ENCODE assay signal across 9 mouse cellular contexts in the genomic region with DNA sequence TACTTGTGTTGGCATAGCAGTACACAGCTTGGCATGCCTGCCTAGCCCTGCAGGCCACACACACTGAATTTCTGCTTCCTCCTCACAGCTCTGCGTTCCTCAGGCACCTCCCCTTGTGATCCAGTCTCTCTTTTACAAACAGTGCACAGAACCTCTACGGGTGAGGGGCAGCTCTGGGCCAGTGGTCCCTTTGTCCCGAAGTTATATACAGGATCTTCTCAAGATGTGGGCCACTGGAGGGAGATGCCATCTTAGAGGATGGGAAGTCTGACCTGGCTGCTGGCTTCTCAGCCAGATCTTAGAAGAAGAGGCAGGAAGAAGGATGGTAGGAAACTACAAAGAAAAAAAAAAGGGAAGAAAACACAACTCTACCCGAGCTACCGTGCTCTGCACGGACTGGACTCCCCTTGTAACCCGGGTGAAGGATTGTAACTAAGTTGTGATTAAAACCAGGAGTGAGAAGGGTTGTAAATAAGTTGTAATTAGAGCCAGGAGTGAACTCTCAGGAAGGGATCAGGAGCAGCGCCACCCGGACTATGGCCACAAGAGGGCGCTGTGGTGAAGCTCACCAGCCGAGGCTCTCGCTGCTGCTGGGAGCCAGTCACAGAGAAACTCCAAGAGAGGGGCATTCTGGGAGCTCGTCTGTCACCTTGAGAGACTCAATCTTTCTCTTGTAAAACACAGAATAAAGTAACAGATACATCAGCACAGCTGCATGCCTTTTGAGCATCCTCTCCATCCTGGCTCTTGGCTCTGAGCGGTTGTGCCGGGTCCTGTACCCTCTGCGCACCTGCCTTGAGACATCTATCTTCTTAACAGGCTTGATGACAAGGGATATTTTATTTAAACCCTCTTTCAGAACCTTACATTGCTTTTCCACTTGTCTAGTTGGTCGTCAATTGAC.
DNase-seq lines count a peak whose midpoint lies in the region; ATAC-seq and TF ChIP-seq lines count a peak whose summit lies in the region.
"Had no signal": no experiment of that assay in that cellular context is flagged by ENCODE, and none has a peak within 500 bp of the region (broad histone marks: within the 10 kb centered on the region; RNA-seq: fewer than 3 reads in every experiment).

No protein-coding gene starts in this region.

- H3K4me3 ChIP-seq in bone marrow, adult 2 months (replicated peaks; ENCODE audit: control insufficient read depth, low read depth, low read length) = no peak overlapping the region
- no peak overlapping the region for H3K4me3 ChIP-seq in embryonic facial prominence, embryonic 15.5 days (replicated peaks)
- H3K4me3 ChIP-seq in heart, embryonic 12.5 days = no peak overlapping the region
- no peak overlapping the region for H3K4me3 ChIP-seq in kidney, embryonic 14.5 days (ENCODE audit: low read length)
- no peak overlapping the region for H3K4me3 ChIP-seq in limb, embryonic 14.5 days (replicated peaks; ENCODE audit: low read length)
- no peak overlapping the region for H3K4me3 ChIP-seq in neural tube, embryonic 12.5 days
- no peak overlapping the region for H3K4me3 ChIP-seq in testis, adult 2 months (ENCODE audit: control insufficient read depth, low read depth, low read length)
- H3K4me3 ChIP-seq: erythroblast, embryonic 14.5 days had no signal

- no peak for TF ChIP-seq POLR2A in bone marrow, adult 2 months (IDR thresholded peaks at IDR 0.05; ENCODE audit: borderline replicate concordance, control insufficient read depth, low read depth, low read length)
- no peak for TF ChIP-seq POLR2A in limb, embryonic 14.5 days (IDR thresholded peaks at IDR 0.05; ENCODE audit: borderline replicate concordance, extremely low read depth, insufficient read depth, insufficient read length)
- no peak for TF ChIP-seq POLR2A in testis, adult 2 months (IDR thresholded peaks at IDR 0.05; ENCODE audit: control insufficient read depth, low read depth, low read length)

- peak; percentile 85 for DNase-seq in CD4-positive, CD25-positive, alpha-beta regulatory T cell, adult 2 months (ENCODE audit: low read depth, low spot score)
- DNase-seq in limb, embryonic 14.5 days (ENCODE audit: low spot score) = peak; percentile 90

- 0 out of 2 replicates have a peak, but pooled peaks have one; percentile 12 for ATAC-seq in embryonic facial prominence, embryonic 15.5 days (ENCODE audit: insufficient number of reproducible peaks, low FRiP score, low TSS enrichment, low read depth)
- ATAC-seq in heart, embryonic 12.5 days (ENCODE audit: insufficient number of reproducible peaks, low FRiP score) = 0 out of 2 replicates have a peak, but pooled peaks have one; percentile 11
- peak; percentile 58; the same call in 1 of the 2 replicates for ATAC-seq in kidney, embryonic 14.5 days (ENCODE audit: low FRiP score, low TSS enrichment)
- peak; percentile 72 for ATAC-seq in limb, embryonic 14.5 days (ENCODE audit: low FRiP score, low read depth)
- ATAC-seq in neural tube, embryonic 12.5 days (ENCODE audit: low FRiP score, low read depth) = 0 out of 2 replicates have a peak, but pooled peaks have one; percentile 33

- WGBS in bone marrow, adult 2 months = 22% methylated on average over 17 of the region's 17 CpGs
- WGBS in embryonic facial prominence, embryonic 15.5 days = 15% methylated on average over 17 of the region's 17 CpGs
- WGBS in heart, embryonic 12.5 days = 23% methylated on average over 17 of the region's 17 CpGs
- 19% methylated on average over 17 of the region's 17 CpGs for WGBS in kidney, embryonic 14.5 days
- 11% methylated on average over 17 of the region's 17 CpGs for WGBS in limb, embryonic 14.5 days
- WGBS in neural tube, embryonic 12.5 days = 20% methylated on average over 17 of the region's 17 CpGs

- no peak overlapping the region for H3K27ac ChIP-seq in bone marrow, adult 2 months (ENCODE audit: control insufficient read depth, insufficient read depth, low read depth, low read length, poor library complexity)
- H3K27ac ChIP-seq in embryonic facial prominence, embryonic 15.5 days (replicated peaks) = no peak overlapping the region
- no peak overlapping the region for H3K27ac ChIP-seq in heart, embryonic 12.5 days (ENCODE audit: poor library complexity, severe bottlenecking)
- no peak overlapping the region for H3K27ac ChIP-seq in kidney, embryonic 14.5 days (ENCODE audit: low read depth, low read length)
- no peak overlapping the region for H3K27ac ChIP-seq in limb, embryonic 14.5 days (replicated peaks; ENCODE audit: low read depth, low read length)
- no peak overlapping the region for H3K27ac ChIP-seq in neural tube, embryonic 12.5 days
- H3K27ac ChIP-seq in testis, adult 2 months (ENCODE audit: control insufficient read depth, insufficient read depth, low read depth, low read length) = no peak overlapping the region

- peak; percentile 91 for TF ChIP-seq CTCF in bone marrow, adult 2 months (IDR thresholded peaks at IDR 0.05; ENCODE audit: control insufficient read depth, insufficient read depth, low read length)
- peak; percentile 95 for TF ChIP-seq CTCF in testis, adult 2 months (IDR thresholded peaks at IDR 0.05; ENCODE audit: control insufficient read depth, insufficient read depth, insufficient replicate concordance, low read depth, low read length)

- no peak overlapping the region for H3K4me2 ChIP-seq in embryonic facial prominence, embryonic 15.5 days (replicated peaks)
- H3K4me2 ChIP-seq in heart, embryonic 12.5 days = no peak overlapping the region
- H3K4me2 ChIP-seq in kidney, embryonic 14.5 days (replicated peaks; ENCODE audit: low read depth, low read length) = no peak overlapping the region
- no peak overlapping the region for H3K4me2 ChIP-seq in limb, embryonic 14.5 days (replicated peaks; ENCODE audit: low read depth, low read length, severe bottlenecking)
- H3K4me2 ChIP-seq in neural tube, embryonic 12.5 days (replicated peaks) = 0 out of 2 replicates have a peak overlapping the region, but pooled peaks have one; percentile 20

- no peaks in the 10 kb centered on the region; the same call in 1 of the 2 replicates for H3K36me3 ChIP-seq in embryonic facial prominence, embryonic 15.5 days
- no peaks in the 10 kb centered on the region for H3K36me3 ChIP-seq in heart, embryonic 12.5 days
- no peaks in the 10 kb centered on the region for H3K36me3 ChIP-seq in kidney, embryonic 14.5 days (ENCODE audit: control insufficient read depth, insufficient read depth, low read length)
- H3K36me3 ChIP-seq in limb, embryonic 14.5 days (ENCODE audit: control insufficient read depth, insufficient read depth, low read length) = no peaks in the 10 kb centered on the region
- no peaks in the 10 kb centered on the region for H3K36me3 ChIP-seq in neural tube, embryonic 12.5 days
- no peaks in the 10 kb centered on the region for H3K36me3 ChIP-seq in testis, adult 2 months (ENCODE audit: control insufficient read depth, insufficient read depth, low read length)

- no peaks in the 10 kb centered on the region for H3K9me3 ChIP-seq in embryonic facial prominence, embryonic 15.5 days (replicated peaks)
- H3K9me3 ChIP-seq in heart, embryonic 12.5 days (replicated peaks) = no peaks in the 10 kb centered on the region
- no peaks in the 10 kb centered on the region for H3K9me3 ChIP-seq in kidney, embryonic 14.5 days (ENCODE audit: control insufficient read depth, low read length)
- H3K9me3 ChIP-seq in limb, embryonic 14.5 days (ENCODE audit: control insufficient read depth, low read length) = no peaks in the 10 kb centered on the region
- no peaks in the 10 kb centered on the region for H3K9me3 ChIP-seq in neural tube, embryonic 12.5 days

- no peak overlapping the region for H3K9ac ChIP-seq in embryonic facial prominence, embryonic 15.5 days
- no peak overlapping the region for H3K9ac ChIP-seq in heart, embryonic 12.5 days
- H3K9ac ChIP-seq in kidney, embryonic 14.5 days (ENCODE audit: low read depth, low read length) = no peak overlapping the region
- no peak overlapping the region for H3K9ac ChIP-seq in limb, embryonic 14.5 days (ENCODE audit: low read depth, low read length, severe bottlenecking)
- H3K9ac ChIP-seq in neural tube, embryonic 12.5 days = no peak overlapping the region

- H3K27me3 ChIP-seq in embryonic facial prominence, embryonic 15.5 days = 0 out of 2 replicates have a peak, but pooled peaks cover 6% of the 10 kb centered on the region
- no peaks in the 10 kb centered on the region for H3K27me3 ChIP-seq in heart, embryonic 12.5 days (replicated peaks)
- H3K27me3 ChIP-seq in kidney, embryonic 14.5 days (ENCODE audit: control insufficient read depth, insufficient read depth, low read length) = no peaks in the 10 kb centered on the region
- H3K27me3 ChIP-seq in limb, embryonic 14.5 days (ENCODE audit: control insufficient read depth, insufficient read depth, low read length) = no peaks in the 10 kb centered on the region
- H3K27me3 ChIP-seq in neural tube, embryonic 12.5 days (replicated peaks) = peaks cover 10% of the 10 kb centered on the region; the same call in 1 of the 2 replicates
- H3K27me3 ChIP-seq in testis, adult 2 months (ENCODE audit: control insufficient read depth, insufficient read depth, low read length) = no peaks in the 10 kb centered on the region

- H3K4me1 ChIP-seq in bone marrow, adult 2 months (ENCODE audit: control insufficient read depth, insufficient read depth, low read length) = no peaks in the 10 kb centered on the region
- H3K4me1 ChIP-seq in embryonic facial prominence, embryonic 15.5 days = peaks cover 20% of the 10 kb centered on the region
- H3K4me1 ChIP-seq in heart, embryonic 12.5 days (replicated peaks) = peaks cover 32% of the 10 kb centered on the region
- peaks cover 9% of the 10 kb centered on the region; the same call in 1 of the 2 replicates for H3K4me1 ChIP-seq in kidney, embryonic 14.5 days (ENCODE audit: control insufficient read depth, insufficient read depth, low read length)
- no peaks in the 10 kb centered on the region for H3K4me1 ChIP-seq in limb, embryonic 14.5 days (ENCODE audit: control insufficient read depth, insufficient read depth, low read length)
- H3K4me1 ChIP-seq in neural tube, embryonic 12.5 days = peaks cover 6% of the 10 kb centered on the region; the same call in 1 of the 2 replicates
- H3K4me1 ChIP-seq in testis, adult 2 months (ENCODE audit: control insufficient read depth, insufficient read depth, low read length) = no peaks in the 10 kb centered on the region; the same call in 1 of the 2 replicates

Comparison
In these comparisons a context has a peak if more than half of its experiments do, and no peak if none do; other contexts are left out.
1. ATAC-seq: peak in every context shown above with its lines; median percentile 72 in limb, embryonic 14.5 days; 58 in kidney, embryonic 14.5 days; 33 in neural tube, embryonic 12.5 days; 12 in embryonic facial prominence, embryonic 15.5 days; 11 in heart, embryonic 12.5 days.